Mouse (Mus musculus): ENCODE measurements around the gene Prex1.

GRCm38 (mm10) chr2:166732860-166733259 is 19.2 kb upstream of the Prex1 start:
- no peak for TF ChIP-seq CTCF (IDR thresholded peaks at IDR 0.05; ENCODE audit: control insufficient read depth, insufficient read depth, low read length)
- no peak for TF ChIP-seq POLR2A (IDR thresholded peaks at IDR 0.05; ENCODE audit: borderline replicate concordance, control insufficient read depth, low read depth, low read length)

Measured in bone marrow, adult 2 months (tissue).